Mouse (Mus musculus) liver, embryonic 11.5 days (tissue): ENCODE measurements around the gene Ubtd2. TPM values are rescaled to one million over a fixed set of nuclear protein-coding genes. Genes with fewer than 3 reads are reported as not detected.

Experiments used
- ATAC-seq: fragments of 200-750 bp; cut with Nextera tagmentation; replicated peaks from 2 replicates; pipeline ENCODE4 v1.8.0; 2017; ENCODE audit warnings: moderate number of reproducible peaks, mild to moderate bottlenecking, moderate TSS enrichment, moderate library complexity; ENCODE audit not compliant: low FRiP score
- DNase-seq: peaks from one replicate; pipeline ENCODE4 v3.0.0-alpha.2; 2017; ENCODE audit warnings: low spot score
- H3K27ac ChIP-seq: fragments of 300-500 bp; sonication (generic); 2 replicates; pipeline ENCODE4 v1.5.1; 2014; ENCODE audit warnings: mild to moderate bottlenecking, low read depth, low read length, control low read depth
- H3K27me3 ChIP-seq: fragments of 300-500 bp; sonication (generic); replicated peaks from 2 replicates; pipeline ENCODE4 v1.6.1; 2014; ENCODE audit warnings: low read length, mixed read lengths; ENCODE audit not compliant: control insufficient read depth, insufficient read depth
- H3K36me3 ChIP-seq: fragments of 300-500 bp; sonication (generic); 2 replicates; pipeline ENCODE4 v1.6.1; 2014; ENCODE audit warnings: mild to moderate bottlenecking, low read length, moderate library complexity, mixed read lengths; ENCODE audit not compliant: control insufficient read depth, insufficient read depth
- H3K4me1 ChIP-seq: fragments of 300-500 bp; sonication (generic); replicated peaks from 2 replicates; pipeline ENCODE4 v1.6.1; 2014; ENCODE audit warnings: low read length, mixed read lengths; ENCODE audit not compliant: control insufficient read depth, insufficient read depth
- H3K4me2 ChIP-seq: fragments of 300-500 bp; sonication (generic); 2 replicates; pipeline ENCODE4 v1.6.1; 2014; ENCODE audit warnings: mild to moderate bottlenecking, control low read depth, moderate library complexity
- H3K4me3 ChIP-seq: fragments of 300-500 bp; sonication (generic); 2 replicates; pipeline ENCODE4 v1.5.1; 2014; ENCODE audit warnings: low read depth, low read length, control low read depth
- H3K9ac ChIP-seq: fragments of 300-500 bp; sonication (generic); 2 replicates; pipeline ENCODE4 v1.6.1; 2014; ENCODE audit warnings: low read depth, low read length, control low read depth
- H3K9me3 ChIP-seq: fragments of 300-500 bp; sonication (generic); 2 replicates; pipeline ENCODE4 v1.6.1; 2016; ENCODE audit warnings: low read length, inconsistent platforms, mixed read lengths; ENCODE audit not compliant: control insufficient read depth
- WGBS: fragments of 180-500 bp; shearing (Covaris S2); extraction: QIAGEN DNeasy Blood & Tissue Kit; methylation state at CpG from one replicate; pipeline ENCODE4 v1.1.7; 2014; 5-methylcytosine and 5-hydroxymethylcytosine counted together
- polyA plus RNA-seq: library from polyadenylated mRNA; unstranded; fragments of >200 nt; fragmentation: Nextera tagmentation; extraction: Ambion mirVana; gene quantifications from 2 replicates; pipeline ENCODE4 v1.2.1, GENCODE M21; 2014

Gene Ubtd2
- polyA plus RNA-seq, 1 experiment from 2014 or later: 23.2 TPM

GRCm38 (mm10) chr11:32533482-32534261 is 78.5 kb downstream of the Ubtd2 start:
- H3K4me1 ChIP-seq: peaks cover 25% of the 10 kb centered on the region
- H3K4me2 ChIP-seq: peak overlapping the region; percentile 98
- 1% methylated on average over 24 of the region's 24 CpGs for WGBS
- no peaks in the 10 kb centered on the region for H3K9me3 ChIP-seq
- H3K27ac ChIP-seq: peak overlapping the region; percentile 25
- peak overlapping the region; percentile 83 for H3K9ac ChIP-seq
- peak overlapping the region; percentile 77 for H3K4me3 ChIP-seq
- no peaks in the 10 kb centered on the region for H3K27me3 ChIP-seq
- H3K36me3 ChIP-seq: no peaks in the 10 kb centered on the region
- ATAC-seq: peak; percentile 50
- DNase-seq: no peak

- H3K36me3 ChIP-seq: no peaks in the 10 kb centered on the region
- peak overlapping the region; percentile 77 for H3K4me3 ChIP-seq
- H3K4me1 ChIP-seq: peaks cover 34% of the 10 kb centered on the region
- WGBS: 62% methylated on average over 7 of the region's 7 CpGs
- H3K9me3 ChIP-seq: no peaks in the 10 kb centered on the region
- H3K27me3 ChIP-seq: no peaks in the 10 kb centered on the region
- DNase-seq (no peak), ATAC-seq (no peak)
- 0 out of 2 replicates have a peak overlapping the region, but pooled peaks have one; percentile 1 for H3K27ac ChIP-seq
- H3K4me2 ChIP-seq: peak overlapping the region; percentile 98
- H3K9ac ChIP-seq: 0 out of 2 replicates have a peak overlapping the region, but pooled peaks have one; percentile 8
These were observed 79.4 kb downstream of the Ubtd2 start for GRCm38 (mm10) chr11:32534453-32535075.

GRCm38 (mm10) chr11:32535646-32536045 is 80.5 kb downstream of the Ubtd2 start:
- Histone ChIP-seq H3K4me1 (peaks cover 45% of the 10 kb centered on the region), H3K4me2 (no peak overlapping the region), H3K36me3 (no peaks in the 10 kb centered on the region), H3K27me3 (no peaks in the 10 kb centered on the region), H3K4me3 (no peak overlapping the region), H3K27ac (no peak overlapping the region), H3K9ac (no peak overlapping the region), H3K9me3 (no peaks in the 10 kb centered on the region)
- 92% methylated on average over 4 of the region's 4 CpGs for WGBS
- ATAC-seq (no peak), DNase-seq (no peak)

GRCm38 (mm10) chr11:32536954-32537353 is 81.8 kb downstream of the Ubtd2 start:
- Histone ChIP-seq H3K9me3 (no peaks in the 10 kb centered on the region), H3K4me3 (no peak overlapping the region), H3K4me2 (peak overlapping the region; percentile 23; the same call in 1 of the 2 replicates), H3K9ac (no peak overlapping the region), H3K27me3 (no peaks in the 10 kb centered on the region), H3K27ac (no peak overlapping the region), H3K4me1 (peaks cover 53% of the 10 kb centered on the region), H3K36me3 (no peaks in the 10 kb centered on the region)
- WGBS: 58% methylated on average over 7 of the region's 7 CpGs
- DNase-seq: no peak
- ATAC-seq: no peak

GRCm38 (mm10) chr11:32538435-32538834 is 83.3 kb downstream of the Ubtd2 start:
- no peaks in the 10 kb centered on the region for H3K27me3 ChIP-seq
- no peak overlapping the region for H3K4me3 ChIP-seq
- WGBS: 62% methylated on average over 6 of the region's 6 CpGs
- peak overlapping the region; percentile 15 for H3K27ac ChIP-seq
- H3K4me1 ChIP-seq: peaks cover 63% of the 10 kb centered on the region
- DNase-seq (no peak), ATAC-seq (no peak)
- no peaks in the 10 kb centered on the region for H3K36me3 ChIP-seq
- H3K9me3 ChIP-seq: no peaks in the 10 kb centered on the region
- H3K4me2 ChIP-seq: 0 out of 2 replicates have a peak overlapping the region, but pooled peaks have one; percentile 5
- H3K9ac ChIP-seq: no peak overlapping the region

- H3K4me1 ChIP-seq: peaks cover 63% of the 10 kb centered on the region
- no peaks in the 10 kb centered on the region for H3K36me3 ChIP-seq
- H3K27ac ChIP-seq: peak overlapping the region; percentile 15
- ATAC-seq (no peak), DNase-seq (no peak)
- WGBS: 53% methylated on average over 4 of the region's 4 CpGs
- 0 out of 2 replicates have a peak overlapping the region, but pooled peaks have one; percentile 5 for H3K4me2 ChIP-seq
- H3K9ac ChIP-seq: no peak overlapping the region
- no peak overlapping the region for H3K4me3 ChIP-seq
- H3K27me3 ChIP-seq: no peaks in the 10 kb centered on the region
- H3K9me3 ChIP-seq: no peaks in the 10 kb centered on the region
These were observed 83.7 kb downstream of the Ubtd2 start for GRCm38 (mm10) chr11:32538846-32539245.

- Histone ChIP-seq H3K9ac (no peak overlapping the region), H3K4me2 (no peak overlapping the region), H3K27ac (no peak overlapping the region), H3K36me3 (peaks cover 2% of the 10 kb centered on the region; the same call in 1 of the 2 replicates), H3K9me3 (no peaks in the 10 kb centered on the region), H3K27me3 (no peaks in the 10 kb centered on the region), H3K4me1 (peaks cover 61% of the 10 kb centered on the region), H3K4me3 (no peak overlapping the region)
- DNase-seq (no peak), ATAC-seq (no peak)
- WGBS: 84% methylated on average over 7 of the region's 7 CpGs
These were observed 84.5 kb downstream of the Ubtd2 start for GRCm38 (mm10) chr11:32539717-32540116.

- H3K4me3 ChIP-seq: no peak overlapping the region
- no peak overlapping the region for H3K27ac ChIP-seq
- no peaks in the 10 kb centered on the region for H3K9me3 ChIP-seq
- no peak overlapping the region for H3K9ac ChIP-seq
- no peak overlapping the region for H3K4me2 ChIP-seq
- peaks cover 2% of the 10 kb centered on the region; the same call in 1 of the 2 replicates for H3K36me3 ChIP-seq
- 67% methylated on average over 6 of the region's 6 CpGs for WGBS
- DNase-seq (no peak), ATAC-seq (no peak)
- no peaks in the 10 kb centered on the region for H3K27me3 ChIP-seq
- H3K4me1 ChIP-seq: peaks cover 57% of the 10 kb centered on the region
These were observed 85.3 kb downstream of the Ubtd2 start for GRCm38 (mm10) chr11:32540463-32540862.
